Mouse (Mus musculus): Measurements from ENCODE around the gene Oxct2a.
"Not testable (repeated sequence)": the region's sequence is repeated elsewhere in the genome, so short reads cannot be mapped to it uniquely, and the experiment has no call there.

The Oxct2a gene

DNA sequence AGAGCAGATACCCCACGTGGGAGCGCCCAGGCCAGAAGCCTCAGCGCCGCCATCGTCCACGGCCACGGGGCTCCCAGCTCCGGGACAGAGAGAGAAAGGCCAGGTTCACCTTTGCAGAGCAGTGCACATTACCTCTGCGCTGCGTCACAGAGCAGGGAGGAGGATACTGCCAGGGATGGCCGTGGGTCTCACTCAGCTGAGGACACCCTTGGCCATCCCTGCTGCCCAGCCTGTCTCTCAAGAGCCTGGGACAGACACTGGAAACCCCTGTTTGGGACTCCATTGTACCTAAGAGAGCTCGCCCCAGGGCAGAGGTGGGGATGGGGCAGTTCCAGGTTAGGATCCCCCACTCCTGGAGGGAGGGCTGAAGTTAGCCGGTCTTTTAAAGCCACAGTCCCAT lies at the start of gene Oxct2a:
Oxct2a (minus strand) TSS at position 101 of the 400 bp plus-strand sequence.
- DNase-seq: no peak

DNA sequence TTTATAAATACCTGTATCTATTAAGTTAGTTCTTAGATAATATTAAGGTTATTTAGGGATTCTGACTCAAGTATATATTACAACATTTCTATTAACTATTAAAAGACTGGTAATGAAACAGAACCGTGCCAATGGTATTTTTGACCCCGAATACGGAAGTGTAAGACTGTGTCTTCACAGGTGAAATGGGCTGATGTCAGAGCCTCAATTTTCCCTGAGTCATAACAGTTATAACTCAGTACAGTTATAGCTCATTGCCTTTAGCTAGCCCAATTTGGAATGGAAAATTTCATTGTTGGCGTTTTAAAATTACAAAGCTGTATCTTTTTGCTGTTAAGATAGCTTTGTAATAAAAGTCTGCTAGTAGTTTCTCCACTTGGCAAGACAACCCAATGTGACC lies 40.1 kb upstream of the Oxct2a start:
- DNase-seq: no peak

DNA sequence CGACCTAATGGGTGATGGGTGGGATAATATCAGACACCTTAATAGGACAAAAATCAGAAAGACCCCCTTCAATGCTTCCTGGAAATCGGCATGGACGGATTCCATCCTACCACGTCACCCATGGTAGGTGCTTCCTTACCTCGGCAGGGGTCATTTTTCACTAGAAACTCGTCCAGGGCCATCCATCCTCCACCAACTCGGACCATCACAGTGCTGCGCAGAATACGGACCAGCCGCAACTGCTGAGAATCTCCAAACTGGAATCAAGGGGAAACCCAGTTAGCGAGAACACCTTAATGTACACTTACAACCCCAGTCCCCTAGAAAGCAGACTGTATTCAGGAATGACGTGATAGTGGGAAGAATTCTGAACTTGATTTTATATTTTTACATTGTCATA lies 37.3 kb upstream of the Oxct2a start:
- DNase-seq: no peak

DNA sequence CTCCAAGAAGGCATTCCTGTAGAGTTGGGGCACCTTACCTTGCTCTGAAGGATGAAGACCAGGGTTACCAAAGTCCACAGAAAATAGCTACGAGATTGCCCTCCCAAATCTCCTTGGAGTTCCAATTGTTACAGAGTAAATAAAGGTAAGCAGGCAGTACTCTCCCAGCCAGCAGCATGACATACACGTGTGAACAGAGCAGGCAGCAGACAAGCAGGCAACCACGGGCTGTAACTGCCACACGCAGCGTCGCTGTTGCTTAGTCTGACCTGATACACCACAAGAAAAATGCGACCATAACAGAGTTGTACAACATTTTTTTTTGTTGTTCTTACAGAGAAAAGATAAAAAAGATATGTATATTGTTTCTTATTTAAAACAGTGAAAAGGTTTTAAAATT lies 35.2 kb upstream of the Oxct2a start:
- no peak for DNase-seq

DNA sequence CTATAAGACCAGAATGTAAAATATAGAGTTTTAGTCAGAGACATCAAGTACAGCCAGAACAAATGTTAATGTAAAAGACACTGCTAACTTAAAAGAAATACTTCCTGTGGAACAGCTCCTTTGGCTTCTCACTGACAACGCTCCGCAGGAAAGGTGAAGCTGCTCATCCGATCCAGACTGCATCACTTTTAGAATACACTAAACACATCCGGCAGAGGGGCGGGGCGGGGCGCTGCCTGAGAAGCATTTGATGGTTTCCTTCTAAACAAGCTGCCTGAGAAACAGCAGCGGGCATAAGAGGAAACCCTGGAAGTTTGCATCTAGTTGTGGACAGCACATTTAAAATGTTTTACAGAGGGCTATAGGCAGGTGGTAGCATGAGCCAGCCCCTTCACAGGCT lies 32.5 kb upstream of the Oxct2a start:
- DNase-seq: no peak

DNA sequence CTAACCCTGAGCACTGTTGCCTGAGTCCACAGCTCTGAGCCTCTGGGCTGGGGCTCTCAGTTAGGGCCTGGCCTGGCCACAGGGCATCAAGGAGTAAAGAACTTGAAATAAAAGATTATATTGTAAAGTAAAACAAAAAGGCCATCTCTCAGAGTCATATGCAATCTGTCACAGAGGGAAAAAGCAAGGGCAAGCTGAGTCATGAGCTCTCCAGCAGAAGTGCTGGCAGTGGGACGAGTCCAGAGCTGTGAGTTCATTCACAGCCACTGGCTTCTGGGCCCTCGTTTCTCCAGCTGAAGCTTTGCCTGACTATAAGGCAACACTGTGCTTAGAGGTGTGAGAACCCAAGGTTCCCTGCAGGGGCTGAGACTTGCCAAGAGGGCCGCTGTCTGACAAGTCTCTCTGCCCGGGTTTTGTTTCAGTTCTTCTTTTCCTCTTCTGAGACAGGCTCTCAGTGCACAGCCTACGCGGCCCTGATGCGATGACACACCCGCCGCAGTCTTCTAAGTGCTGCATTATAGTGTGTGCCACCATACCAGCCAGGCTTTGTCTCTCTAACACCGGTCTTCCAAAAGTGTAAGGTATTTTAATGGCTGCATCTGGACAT lies 29.9 kb upstream of the Oxct2a start:
- no peak for DNase-seq

DNA sequence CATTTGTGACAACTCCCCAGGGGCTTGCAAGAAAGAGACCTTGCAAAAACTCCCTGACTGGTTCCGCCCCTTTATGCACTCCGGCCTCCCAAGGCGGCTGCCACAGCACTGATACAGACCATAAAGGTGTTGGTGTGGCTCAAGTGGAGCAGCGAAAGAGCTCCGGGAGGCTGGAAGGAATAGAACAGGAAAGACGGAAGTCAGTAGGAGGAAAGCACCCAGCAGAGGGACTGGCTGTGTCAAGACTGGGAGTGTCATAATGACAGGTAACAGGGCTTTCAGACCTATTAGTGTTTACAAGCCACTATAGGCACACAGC lies 20.0 kb upstream of the Oxct2a start:
- DNase-seq: peak; percentile 17 to 41

DNA sequence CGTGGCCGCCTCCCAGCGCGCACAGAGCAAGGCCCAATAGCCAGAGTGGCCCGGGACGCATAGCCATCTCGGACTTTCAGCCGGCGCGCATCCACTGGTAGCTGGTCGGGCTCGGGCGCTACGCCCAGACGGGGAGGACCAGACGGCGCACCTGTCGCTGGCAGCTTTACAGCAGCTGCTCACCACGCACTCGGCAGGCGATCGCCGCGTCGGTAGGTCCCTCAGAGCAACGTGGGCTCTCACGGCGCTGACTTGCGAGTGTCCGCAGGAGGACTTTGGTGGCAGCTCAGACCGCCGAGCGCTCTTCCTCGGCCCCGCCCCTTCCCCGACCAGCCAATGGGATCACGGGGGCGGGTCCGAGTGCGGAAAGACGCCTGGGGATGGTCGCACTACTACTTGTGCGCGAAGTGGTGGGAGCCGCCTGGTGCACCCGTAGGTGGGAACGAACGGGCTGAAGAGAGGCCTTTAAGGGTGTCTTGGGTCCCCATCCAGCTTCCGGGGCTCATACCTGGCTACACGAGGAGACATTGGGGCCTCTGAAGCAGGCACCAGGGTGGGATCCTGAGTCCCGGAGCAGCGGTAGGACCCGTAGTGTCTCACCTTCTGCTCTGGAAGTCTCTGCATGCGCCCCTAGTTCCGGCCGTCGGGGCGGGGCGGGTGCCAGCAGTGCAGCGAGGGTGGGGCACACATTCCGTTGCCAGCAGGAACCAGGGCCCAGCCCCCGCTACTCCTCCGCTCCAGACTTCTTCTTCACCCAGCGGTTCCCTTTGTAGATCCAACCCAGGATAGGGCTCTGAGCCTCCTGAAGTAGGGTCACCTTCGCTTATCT lies 19.4 kb upstream of the Oxct2a start, which contains the start of gene Bmp8a:
Bmp8a (minus strand) TSS at position 611 of the 829 bp plus-strand sequence.
- peak; percentile 66 to 71 for DNase-seq

DNA sequence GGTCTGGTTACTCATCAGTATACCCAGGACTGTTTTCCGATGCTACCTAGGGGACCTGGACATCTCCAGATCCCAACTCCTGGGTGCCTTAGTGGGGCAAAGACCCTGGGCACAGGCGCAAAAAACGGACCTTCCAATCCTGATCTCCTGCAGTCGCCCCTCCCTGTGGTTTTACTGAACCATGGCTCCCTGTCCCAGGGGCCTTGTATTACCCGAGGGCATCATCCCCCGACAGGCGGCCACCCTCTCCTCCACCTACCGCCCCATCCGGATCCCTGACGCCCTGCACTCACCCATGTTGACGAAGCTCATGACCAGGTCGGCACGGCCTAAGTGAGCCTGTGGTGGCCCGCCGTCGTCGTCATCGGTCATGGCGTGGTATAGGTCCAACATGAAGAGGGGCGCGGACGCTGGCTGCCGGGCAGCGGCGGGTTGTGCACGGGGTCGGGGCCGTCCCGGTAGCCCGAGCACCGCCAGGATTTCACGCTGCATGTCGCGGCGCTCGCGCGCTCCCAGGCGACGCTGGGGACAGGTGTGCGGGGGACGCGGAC lies 18.7 kb upstream of the Oxct2a start:
- DNase-seq: peak in 1 of 2 experiments; percentile 17

DNA sequence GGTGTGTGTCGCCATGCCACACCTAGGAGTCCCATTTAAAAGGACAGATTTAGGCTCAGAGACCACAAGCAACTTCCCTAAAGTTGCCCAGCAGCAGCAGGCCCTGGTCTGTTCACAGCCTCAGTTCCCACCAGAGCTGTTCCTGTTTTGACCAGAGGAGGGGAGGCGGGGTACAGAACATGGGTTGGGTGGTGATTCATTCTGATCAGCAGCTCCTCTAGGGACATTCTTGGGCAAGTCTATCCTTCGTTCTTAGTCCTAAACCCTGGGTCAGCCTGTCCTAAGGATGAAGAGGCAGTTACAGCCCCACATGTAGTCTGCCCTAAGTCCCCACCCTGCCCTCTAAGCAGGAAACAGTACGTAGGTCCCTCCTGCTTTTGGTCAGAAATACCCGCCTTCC lies 16.8 kb upstream of the Oxct2a start:
- no peak for DNase-seq

DNA sequence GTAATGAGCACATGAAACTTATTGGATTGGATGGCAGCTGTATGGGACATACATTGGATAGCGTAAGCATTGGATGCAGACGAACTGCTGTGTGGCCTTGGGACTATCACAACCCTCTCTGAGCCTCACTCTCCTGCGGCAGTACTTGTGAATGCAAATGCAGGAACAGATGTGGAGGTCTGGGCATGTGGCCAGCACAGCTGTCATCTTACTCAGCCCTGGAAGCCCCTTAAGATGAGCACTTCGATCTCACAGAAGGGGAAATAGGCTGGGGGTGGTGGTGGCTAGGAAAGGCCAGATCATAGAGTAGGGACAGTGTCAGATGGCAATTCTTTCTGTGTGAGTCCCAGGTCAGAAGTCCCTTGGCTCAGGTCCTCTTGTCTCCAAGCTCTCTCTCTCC lies 14.3 kb upstream of the Oxct2a start:
- DNase-seq: no peak

DNA sequence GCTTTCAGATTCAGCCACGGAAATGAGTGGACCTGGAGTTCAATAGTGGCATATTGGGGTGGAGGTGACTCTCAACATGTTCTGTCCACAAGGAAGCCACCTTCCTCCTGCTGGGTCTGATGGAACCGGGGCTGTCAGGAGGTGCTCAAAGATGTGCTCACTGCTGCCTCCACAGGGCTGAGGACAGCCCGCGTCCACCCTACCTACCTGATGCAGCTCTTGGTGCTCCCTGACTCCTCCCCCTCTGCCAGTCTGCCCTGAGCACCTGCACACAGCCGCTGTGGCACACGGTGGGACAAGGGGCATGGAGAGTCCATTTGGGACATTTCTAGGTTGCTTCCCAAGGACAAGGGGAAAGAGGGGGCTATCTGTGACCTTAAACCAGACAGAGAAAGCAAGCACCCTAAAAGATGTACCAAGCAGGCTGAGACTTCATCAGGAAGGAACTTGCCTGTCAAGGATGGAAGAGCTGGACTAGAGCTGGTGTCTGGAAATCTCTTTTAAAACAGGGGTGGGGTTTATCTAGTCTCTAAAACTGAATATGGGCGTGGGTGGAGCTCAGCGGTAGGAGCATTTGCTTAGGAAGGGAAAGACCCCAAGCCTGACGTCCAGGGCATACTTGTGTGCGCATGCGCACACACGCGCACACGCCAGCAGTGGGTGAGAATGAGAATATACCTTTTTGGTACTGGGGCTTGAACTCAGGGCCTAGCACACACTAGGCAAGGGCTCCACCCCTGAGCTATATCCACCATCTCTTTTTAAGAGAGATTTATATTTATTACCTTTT lies 12.6 kb upstream of the Oxct2a start:
- DNase-seq: no peak

DNA sequence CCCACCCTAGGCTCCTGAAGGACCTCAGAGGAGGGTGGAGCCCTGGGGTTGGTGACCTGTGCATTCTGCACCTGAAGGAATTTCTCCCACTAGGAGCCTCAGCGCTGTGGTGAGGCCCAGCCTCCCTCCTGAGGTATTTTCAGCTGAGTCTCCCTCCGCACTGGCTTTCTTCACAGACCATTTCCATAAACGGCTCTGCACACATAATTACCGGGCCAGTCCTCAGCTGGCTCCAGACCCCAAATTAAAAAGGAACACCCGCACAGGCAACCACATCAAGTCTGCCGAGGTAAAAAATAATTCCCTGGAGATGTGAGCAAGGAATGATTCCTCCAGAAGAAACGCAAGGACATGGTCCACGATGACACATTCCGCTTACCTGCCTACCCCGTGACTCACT lies 11.8 kb upstream of the Oxct2a start:
- DNase-seq: not testable (repeated sequence)

DNA sequence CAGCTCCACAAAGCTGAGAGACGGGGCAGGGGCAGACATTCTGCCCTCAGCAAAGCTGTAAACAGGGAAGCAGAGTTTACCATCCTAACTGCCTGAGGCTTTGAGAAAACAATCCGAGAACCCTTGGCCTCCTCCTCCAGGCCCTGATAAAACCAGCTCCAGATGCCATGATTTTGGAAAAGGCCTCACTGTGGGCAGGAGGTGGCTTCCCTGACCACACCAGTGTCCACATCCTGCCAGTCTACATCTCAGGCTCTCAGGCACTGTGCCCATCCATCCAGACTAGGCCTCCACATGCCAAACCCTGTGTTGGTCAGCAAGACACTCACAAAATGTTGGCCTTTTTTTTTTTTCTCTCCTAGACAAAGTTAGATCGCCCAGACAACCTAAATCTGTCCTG lies 10.7 kb upstream of the Oxct2a start:
- no peak for DNase-seq

DNA sequence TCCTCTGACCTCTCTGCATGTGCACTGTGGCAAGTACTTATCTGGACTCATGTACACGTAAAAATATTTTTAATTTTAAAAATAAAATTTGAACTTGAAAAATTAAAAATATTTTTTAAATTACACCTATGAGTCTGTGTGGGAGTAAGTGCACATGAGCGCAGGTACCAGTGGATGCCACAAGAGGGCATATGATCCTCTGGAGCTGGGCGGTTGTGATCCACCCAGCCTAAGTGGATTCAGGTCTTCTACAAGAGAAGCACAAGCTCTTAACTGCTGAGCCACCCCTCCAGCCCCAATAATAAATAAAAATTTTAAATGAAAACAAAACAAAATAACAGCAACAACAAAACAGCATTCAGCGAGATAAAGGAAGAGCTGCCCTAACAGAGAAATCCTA lies 9.7 kb upstream of the Oxct2a start:
- DNase-seq: no peak

DNA sequence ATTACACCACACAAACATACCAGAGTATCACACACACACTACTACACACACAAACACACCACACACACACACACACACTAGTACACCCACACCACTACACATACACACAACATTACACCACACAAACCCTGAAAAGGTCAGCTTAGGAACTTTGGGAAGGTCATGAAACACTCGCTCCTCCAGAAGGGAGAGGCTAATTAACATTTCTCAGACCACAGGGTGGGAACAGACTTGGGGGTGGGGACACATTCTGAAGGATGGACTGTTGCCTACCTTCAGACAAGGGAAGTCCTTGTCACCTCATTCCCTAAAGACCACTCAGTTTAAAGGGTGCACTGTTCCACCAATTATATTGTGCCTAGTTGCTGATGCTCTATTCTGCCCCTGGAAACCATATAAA lies 8.5 kb upstream of the Oxct2a start:
- not testable (repeated sequence) for DNase-seq

DNA sequence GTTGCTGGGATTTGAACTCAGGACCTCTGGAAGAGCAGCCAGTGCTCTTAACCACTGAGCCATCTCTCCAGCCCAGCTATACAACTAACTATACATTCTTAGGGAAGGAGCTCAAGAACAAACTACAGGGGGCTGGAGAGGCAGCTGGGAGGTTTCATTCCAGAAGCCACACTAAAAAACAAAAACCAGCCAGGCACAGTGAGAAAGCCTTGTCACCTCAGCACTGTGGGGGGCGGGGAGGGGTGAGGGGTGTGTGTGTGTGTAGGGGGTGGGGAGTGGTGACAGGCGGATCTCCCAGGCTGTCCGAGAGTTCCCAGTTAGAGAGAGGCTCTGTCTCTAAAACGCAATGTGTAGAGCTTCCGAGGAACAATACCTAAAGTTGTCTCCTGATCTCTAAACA lies 7.9 kb upstream of the Oxct2a start:
- DNase-seq: no peak

DNA sequence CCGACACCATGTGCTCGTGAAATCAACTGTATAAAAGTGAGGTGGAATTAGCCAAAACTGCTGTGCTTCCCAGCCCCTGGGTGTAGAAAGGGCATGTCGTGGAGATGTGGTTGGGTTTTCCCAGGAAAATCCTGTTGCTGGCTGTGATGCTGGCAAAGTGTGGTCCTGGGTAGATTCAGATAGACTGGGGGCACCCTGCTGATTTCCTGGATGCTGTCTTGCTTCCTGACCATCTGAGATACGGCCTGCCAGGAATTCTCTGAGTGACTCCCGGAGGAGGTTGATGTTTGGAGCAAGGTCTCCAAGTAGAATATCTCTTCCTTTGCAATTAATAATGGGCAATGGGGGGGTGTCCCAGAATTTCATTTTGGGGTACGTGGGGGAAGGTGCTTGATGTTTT lies 5.5 kb upstream of the Oxct2a start:
- no peak for DNase-seq

DNA sequence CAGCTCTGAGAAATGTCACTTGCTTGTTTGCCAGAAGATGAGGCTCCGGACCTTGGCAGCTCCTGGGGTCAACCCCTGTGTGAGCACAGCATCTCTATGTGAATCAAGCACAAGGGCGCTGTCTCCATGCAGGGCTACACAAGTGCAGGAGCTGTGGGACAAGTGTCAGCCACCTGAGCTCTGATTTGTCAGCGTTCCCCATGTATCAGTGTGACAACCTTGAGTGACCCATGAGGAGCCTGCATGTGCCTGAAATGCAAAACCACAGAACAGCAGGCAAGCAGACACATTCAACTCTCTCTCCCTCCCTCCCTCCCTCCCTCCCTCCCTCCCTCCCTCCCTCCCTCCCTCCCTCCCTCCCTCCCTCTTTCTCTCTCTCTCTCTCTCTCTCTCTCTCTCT lies 4.2 kb upstream of the Oxct2a start:
- DNase-seq: no peak

DNA sequence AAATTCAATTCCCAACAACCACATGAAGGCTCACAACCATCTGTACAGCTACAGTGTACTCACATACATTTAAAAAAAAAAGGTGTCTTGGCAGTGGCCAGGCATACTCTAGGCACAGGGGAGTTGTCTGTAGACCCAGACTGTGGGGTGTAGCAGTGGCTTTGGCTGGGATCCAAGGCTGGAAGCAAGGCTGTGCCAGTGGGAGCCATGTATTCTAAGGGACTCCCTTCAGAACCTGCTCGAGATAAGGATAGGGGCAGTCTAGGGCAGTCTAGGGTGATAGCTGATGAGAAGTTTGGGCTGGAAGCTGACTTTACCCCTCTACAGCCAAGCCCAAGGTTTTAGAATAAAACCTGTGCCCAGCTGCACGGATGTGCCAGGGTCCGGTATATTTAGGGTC lies 2.7 kb upstream of the Oxct2a start:
- DNase-seq: no peak

DNA sequence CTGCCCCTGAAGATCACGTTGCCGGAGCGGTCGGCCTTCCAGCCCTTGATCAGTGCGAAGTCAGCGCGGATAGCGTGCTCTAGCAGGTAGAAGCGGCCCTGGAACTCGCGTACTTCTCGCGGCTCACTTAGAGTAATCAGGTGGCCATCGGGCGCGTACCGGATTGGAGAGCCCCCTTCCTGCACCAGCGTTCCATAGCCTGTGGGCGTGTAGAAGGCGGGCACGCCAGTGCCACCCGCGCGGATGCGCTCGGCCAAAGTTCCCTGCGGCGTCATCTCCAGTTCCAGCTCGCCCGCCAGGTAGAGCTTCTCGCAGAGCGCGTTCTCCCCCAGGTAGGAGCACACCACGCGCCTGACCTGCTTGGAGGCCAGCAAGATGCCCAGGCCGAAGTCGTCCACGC lies 524 bp downstream of the Oxct2a start:
- DNase-seq: not testable (repeated sequence)

DNA sequence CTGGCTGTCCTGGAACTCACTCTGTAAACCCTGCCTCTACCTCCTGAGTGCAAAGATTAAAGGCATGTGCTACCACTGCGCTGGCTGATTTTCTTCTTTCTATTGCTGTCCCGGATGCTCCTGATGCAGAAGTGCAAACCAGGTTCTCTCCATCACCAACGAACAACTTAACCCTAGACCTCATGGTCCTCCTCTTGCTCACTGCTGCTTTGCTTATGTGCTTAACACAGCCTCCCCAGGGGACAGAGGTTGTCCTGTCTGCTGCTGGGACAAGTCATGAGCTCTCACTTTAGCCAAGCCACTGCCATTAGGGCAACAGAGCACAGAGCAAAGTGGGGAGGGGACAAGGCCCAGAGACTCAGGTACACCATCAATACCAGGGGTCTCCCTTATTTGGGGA lies 8.9 kb downstream of the Oxct2a start:
- no peak for DNase-seq

DNA sequence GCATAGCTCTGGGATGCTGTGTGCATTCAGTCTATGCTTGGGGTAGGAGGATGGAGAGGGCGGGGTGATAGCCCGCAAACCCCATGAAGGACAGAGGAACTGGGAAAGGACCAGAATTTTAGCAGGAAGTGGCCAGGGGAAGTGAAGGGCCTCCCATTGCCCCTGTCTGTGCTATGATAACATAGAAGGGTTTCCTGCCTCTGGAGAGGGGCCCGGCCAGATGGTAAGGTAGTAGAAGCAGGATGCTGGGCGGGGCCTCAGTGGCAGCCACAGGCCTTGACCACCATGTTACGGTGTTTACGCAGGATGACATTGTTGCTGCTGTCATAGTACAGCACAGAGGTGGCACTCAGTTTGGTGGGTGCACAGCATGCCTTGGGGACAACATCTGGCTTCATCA lies 10.4 kb downstream of the Oxct2a start:
- DNase-seq: no peak

DNA sequence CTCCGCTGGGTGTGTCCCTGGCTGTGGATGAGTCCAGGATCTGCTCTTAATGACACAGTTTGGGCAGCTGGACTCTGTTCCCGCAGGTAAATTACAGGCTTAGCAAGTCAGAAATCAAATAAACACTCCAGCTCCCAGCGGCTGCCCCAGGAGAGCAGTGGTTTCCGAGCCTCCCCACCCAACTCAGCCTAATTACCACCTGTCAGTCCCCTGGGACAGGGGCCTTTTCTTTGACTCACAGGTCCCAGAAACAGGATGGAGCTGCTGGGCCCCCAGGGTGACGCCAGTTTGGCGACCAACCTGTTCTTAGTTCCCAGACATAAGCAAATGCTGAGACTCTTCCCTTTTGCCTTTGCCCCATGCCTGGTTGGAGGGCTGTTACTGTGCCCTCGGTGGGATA lies 11.6 kb downstream of the Oxct2a start:
- no peak for DNase-seq
